Mouse (Mus musculus): ENCODE results near the gene Plekhg6. TPM values are rescaled to one million over a fixed set of nuclear protein-coding genes. Genes with fewer than 3 reads are reported as not detected.

The Plekhg6 gene
- total RNA-seq, 2 experiments from 2014 or later = 0.07 TPM; not detected in 1

GRCm38 (mm10) chr6:125323547-125323946 lies 57.0 kb downstream of the Plekhg6 start:
- no peak for DNase-seq

DNA sequence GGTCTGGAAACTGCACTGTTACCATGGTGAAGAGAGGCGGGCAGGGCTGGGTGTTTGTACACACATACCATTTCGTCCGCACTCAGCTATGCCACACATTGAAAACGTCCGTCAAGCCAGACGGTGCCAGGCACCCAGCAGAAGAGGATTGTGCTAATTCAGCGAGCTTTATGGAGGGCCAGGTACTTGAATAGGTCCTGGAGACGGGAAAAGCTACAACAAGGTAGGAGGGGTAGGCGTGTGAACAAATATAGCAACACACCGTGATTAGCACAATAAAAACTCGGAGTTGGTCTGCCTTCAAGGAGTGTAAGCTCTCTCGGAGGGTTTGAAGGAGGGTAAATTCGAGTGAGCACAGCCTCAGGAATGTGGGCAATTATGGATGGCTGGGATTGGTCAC lies 57.8 kb downstream of the Plekhg6 start:
- no peak for DNase-seq

- DNase-seq = no peak
Measured at GRCm38 (mm10) chr6:125321114-125321855, 59.3 kb downstream of the Plekhg6 start.

DNA sequence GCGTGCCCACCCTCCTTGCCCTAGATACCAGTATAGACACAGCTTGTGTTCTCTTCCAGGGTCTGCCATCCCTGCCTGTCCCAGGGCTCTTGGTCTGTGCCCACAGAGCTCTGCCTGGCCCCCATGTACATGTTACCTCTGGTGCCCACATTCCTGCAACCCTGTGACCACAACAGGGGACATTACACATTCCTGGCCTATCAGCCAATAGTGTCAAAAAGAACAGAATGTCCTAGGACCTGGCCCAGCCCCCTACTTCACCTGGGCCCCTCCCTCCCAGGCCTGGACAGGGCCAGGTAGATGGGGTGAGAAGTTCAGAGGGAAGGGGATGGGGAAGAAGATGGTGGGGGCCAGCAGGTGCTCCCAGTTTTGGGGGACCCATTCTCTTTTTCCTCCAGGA lies 60.3 kb downstream of the Plekhg6 start, which contains the start of gene Scnn1a:
Scnn1a (plus strand) TSS at position 337 of the 400 bp plus-strand sequence.
- no peak for DNase-seq

GRCm38 (mm10) chr6:125319919-125320296 lies 60.7 kb downstream of the Plekhg6 start:
- no peak for DNase-seq

- no peak for DNase-seq
Measured at GRCm38 (mm10) chr6:125318981-125319918, 61.3 kb downstream of the Plekhg6 start.

DNA sequence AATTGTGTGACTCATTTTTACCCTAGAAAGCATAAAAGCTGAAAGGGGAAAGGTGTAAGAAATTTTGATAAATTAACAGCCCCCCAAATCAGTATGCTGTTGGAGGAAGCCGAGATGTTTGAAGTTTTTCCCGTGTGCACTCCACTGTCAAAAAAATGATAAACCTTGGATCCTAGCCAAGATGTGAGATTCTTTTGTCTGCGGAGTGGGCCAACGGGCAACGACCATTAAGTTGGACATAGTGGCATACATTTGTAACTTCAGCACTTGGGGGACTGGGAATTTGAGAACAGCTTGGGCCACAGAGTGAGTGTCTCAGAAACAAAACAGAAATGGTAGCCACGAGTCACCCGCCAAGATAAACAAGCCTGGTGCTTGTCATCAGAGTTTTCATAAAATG lies 63.5 kb downstream of the Plekhg6 start:
- no peak for DNase-seq

DNA sequence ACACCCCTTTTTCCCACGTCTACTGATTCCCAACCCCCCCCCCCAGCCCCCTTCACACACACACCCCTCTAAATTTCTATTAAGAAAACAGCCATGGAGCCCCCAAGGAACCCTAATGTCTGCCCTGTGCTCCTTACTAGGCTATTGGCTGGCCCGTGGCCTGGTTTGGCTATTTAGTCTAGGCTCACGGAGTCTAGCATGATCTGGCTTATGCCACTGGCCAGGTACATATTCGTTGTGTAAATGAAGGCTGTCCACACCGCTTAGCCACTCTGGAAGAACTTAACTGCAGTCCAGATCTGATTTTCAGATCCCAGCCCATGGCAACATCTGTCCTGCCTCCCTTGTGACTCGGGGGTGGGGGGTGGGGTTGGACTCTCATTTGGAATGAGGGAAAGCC lies 65.8 kb downstream of the Plekhg6 start:
- DNase-seq = no peak

DNA sequence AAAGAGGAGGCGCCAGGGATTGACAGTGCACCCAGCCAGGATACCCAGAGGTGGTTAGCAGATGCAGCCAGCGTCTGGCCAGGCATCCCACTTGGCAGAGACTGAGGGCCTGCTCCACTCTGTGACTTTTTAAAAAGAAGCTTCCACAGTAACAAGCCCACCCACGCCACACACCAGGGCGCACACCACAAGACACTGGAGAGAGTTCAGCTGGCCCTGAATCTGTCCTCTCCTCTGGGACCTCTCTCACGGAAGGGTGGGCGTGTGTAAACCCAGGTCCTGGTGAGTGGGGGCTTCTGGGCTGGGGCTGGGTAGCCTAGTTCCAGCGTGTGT lies 66.4 kb downstream of the Plekhg6 start:
- DNase-seq = no peak

DNA sequence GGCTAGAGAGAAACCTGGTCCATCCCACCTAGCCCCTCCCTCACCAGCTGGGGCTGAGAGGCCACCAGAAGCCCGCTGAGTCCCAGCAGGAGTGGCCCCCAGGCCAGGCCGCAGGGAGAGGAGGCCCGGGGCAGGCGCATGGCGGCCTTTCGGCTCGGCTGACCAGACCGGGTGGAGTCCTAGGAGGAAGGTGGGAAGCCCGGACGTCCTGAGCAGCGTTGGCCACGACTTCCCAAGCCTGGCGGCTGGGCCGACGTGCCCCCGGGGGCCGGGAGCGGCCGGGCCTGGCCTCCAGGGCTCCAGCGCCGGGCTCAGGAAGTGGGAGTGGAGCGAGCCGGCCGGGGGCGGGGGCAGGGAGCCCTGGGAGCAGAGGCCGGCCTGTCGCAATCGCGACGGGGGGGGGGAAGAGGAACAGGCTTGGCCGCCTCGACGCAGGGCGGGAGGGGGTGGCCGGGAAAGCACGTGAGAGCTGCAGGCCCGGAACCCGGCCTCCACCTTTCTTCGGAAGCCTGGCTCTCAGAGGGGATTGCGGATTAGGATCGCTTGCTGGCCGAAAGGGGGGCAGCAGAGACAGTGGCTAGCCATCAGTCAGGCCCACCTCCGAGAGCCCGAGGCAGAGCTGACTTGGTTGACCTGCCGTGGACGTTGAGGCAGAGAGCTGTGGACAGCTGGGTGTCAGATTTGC lies 66.9 kb downstream of the Plekhg6 start, which contains the start of gene Ltbr:
Ltbr (minus strand) TSS at position 340 of the 685 bp plus-strand sequence.
- DNase-seq = peak; percentile 88

Other genes starting within 250 kb of the Plekhg6 start
- 10 to 100 TPM; 16.0 to 21.1 TPM for gene Nop2, start 248.9 kb downstream of the Plekhg6 start, total RNA-seq (2021)
- gene Iffo1, start 235.6 kb downstream of the Plekhg6 start, total RNA-seq (2021) = 10 to 100 TPM; 50.8 to 60.1 TPM
- 1,000 to 10,000 TPM; 7,536 to 8,309 TPM for gene Gapdh, start 214.3 kb downstream of the Plekhg6 start, total RNA-seq (2021)
- 10 to 100 TPM; 28.3 to 41.5 TPM for gene Ncapd2, start 189.1 kb downstream of the Plekhg6 start, total RNA-seq (2021)
- 100 to 1,000 TPM; 212 to 236 TPM for gene Mrpl51, start 189.0 kb downstream of the Plekhg6 start, total RNA-seq (2021)
- 1 to 10 TPM; 8.4 to 9.1 TPM for gene Vamp1, start 165.2 kb downstream of the Plekhg6 start, total RNA-seq (2021)
- gene Tapbpl, start 148.9 kb downstream of the Plekhg6 start, total RNA-seq (2021) = 1 to 10 TPM; 2.7 to 3.1 TPM
- gene Cd27, start 143.8 kb downstream of the Plekhg6 start, total RNA-seq (2021) = under 1 TPM in 1 of 2 experiments, not detected in 1; 0.14 TPM
- not detected for gene Tuba3a, start 94.8 kb downstream of the Plekhg6 start, total RNA-seq (2021)
- gene Ltbr, start 66.9 kb downstream of the Plekhg6 start, total RNA-seq (2021) = 10 to 100 TPM; 34.0 to 36.1 TPM
- gene Scnn1a, start 60.1 kb downstream of the Plekhg6 start, total RNA-seq (2021) = under 1 TPM; 0.31 to 0.43 TPM
- 10 to 100 TPM; 43.8 to 58.8 TPM for gene Tnfrsf1a, start 31.4 kb downstream of the Plekhg6 start, total RNA-seq (2021)
- gene Cd9, start 114.0 kb upstream of the Plekhg6 start, total RNA-seq (2021) = 10 to 100 TPM; 84.5 to 86.4 TPM
- gene Vwf, start 166.0 kb upstream of the Plekhg6 start, total RNA-seq (2021) = 10 to 100 TPM; 26.5 to 27.6 TPM